Mouse (Mus musculus): ENCODE data around the gene Atp6v1g2. TPM values are rescaled to one million over a fixed set of nuclear protein-coding genes. Genes with fewer than 3 reads are reported as not detected.

The Atp6v1g2 gene
- polyA plus RNA-seq, 1 experiment = 1.4 TPM

DNA sequence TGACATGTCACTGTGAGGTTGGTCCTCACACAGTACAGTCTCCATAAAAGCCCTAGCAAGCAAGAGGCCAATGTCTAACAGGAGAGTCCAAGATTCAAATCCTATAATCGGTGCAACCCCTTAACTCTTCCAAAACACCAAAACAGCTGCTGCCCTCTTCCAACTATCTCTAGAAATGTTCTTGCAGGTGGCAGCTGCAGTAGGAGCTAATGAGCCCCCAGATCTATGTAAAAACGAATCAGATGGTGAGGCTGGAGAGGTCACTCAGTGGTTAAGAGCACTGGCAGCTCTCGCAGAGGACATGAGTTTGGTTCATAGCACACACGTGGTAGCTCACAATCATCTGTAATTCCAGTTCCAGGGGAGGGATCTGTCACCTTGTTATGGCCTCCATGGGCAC, 22.2 kb downstream of the Atp6v1g2 start:
- TF ChIP-seq MYOD1 (IDR thresholded peaks at IDR 0.05; ENCODE audit: control insufficient read depth, insufficient read length, low read depth) (no peak), MAX (IDR thresholded peaks at IDR 0.05) (no peak), MYOG (IDR thresholded peaks at IDR 0.05; ENCODE audit: control insufficient read depth, extremely low read depth, insufficient read length) (no peak), CTCF (IDR thresholded peaks at IDR 0.05; ENCODE audit: control insufficient read depth, insufficient read depth, insufficient read length) (no peak), CEBPB (IDR thresholded peaks at IDR 0.05; ENCODE audit: low read depth) (no peak), USF1 (IDR thresholded peaks at IDR 0.05; ENCODE audit: low read depth) (no peak), FOSL1 (IDR thresholded peaks at IDR 0.05; ENCODE audit: insufficient read depth, low read length, poor library complexity, severe bottlenecking) (no peak)

DNA sequence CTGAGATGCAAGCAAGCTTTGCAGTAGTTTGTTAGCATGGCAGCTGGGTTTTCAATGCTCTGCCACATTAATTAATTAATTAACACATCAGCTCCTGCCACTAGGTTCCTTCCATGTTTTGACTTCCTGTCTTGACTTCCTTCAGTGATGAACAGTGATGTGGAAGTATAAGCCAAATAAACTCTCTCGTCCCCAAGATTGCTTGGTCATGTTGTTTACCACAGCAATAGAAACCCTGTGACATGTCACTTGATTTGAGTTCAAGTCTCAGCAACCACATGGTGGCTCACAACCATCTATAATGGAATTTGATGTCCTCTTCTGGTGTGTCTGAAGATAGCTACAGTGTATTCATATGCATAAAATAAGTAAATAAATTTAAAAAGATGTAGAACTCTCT, 23.9 kb downstream of the Atp6v1g2 start:
- no peak overlapping the region for H3K4me3 ChIP-seq (ENCODE audit: insufficient read depth, poor library complexity, severe bottlenecking)
- H3ac ChIP-seq (ENCODE audit: control insufficient read depth, insufficient read length, low read depth) = no peak overlapping the region

More for the DNA sequence above, 22.2 kb downstream of the Atp6v1g2 start:
- Histone ChIP-seq H3K4me3 (ENCODE audit: insufficient read depth, poor library complexity, severe bottlenecking) (no peak overlapping the region), H3K27me3 (ENCODE audit: control insufficient read depth, insufficient read depth, insufficient read length) (no peaks in the 10 kb centered on the region), H3K79me2 (ENCODE audit: control insufficient read depth, insufficient read depth) (peaks cover 6% of the 10 kb centered on the region), H3K79me3 (ENCODE audit: low read depth) (peaks cover 2% of the 10 kb centered on the region), H3K36me3 (ENCODE audit: control insufficient read depth, insufficient read depth) (peaks cover 37% of the 10 kb centered on the region), H3ac (ENCODE audit: control insufficient read depth, insufficient read length, low read depth) (no peak overlapping the region)

DNA sequence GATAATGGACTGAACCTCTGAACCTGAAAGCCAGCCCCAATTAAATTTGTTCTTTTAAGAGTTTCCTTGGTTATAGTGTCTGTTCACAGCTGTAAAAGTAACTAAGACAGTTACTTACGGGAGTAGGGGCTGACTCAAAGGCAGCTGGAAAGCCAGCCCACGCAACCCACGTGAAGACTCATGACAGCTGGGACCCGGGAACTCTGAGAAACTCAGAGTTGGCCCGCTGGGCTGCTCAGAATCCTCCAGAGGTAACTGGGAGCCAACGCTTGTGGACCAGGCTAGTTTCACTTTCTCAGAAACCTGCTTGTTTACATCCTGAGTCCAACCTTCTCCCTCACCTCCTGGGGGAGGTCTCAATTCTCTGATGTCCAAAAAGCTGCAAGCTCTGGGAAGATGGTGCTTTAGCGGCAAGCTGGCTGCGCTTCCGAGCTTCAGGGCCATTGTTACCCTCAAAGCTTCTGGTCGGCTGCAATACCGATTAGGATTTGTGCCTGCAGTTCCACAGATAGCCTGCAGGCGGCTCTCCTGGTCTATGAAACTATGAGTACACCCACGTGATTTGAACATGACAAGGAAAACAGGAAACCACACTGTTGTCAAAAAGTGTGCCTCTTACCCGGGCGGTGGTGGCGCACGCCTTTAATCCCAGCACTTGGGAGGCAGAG, 24.5 kb downstream of the Atp6v1g2 start:
- peaks cover 16% of the 10 kb centered on the region for H3K36me3 ChIP-seq (ENCODE audit: control insufficient read depth, insufficient read depth)
- H3K4me3 ChIP-seq (ENCODE audit: insufficient read depth, poor library complexity, severe bottlenecking) = peak overlapping the region; percentile 30

More for the DNA sequence above, 23.9 kb downstream of the Atp6v1g2 start:
- Histone ChIP-seq H3K79me2 (ENCODE audit: control insufficient read depth, insufficient read depth) (no peaks in the 10 kb centered on the region), H3K79me3 (ENCODE audit: low read depth) (no peaks in the 10 kb centered on the region), H3K27me3 (ENCODE audit: control insufficient read depth, insufficient read depth, insufficient read length) (no peaks in the 10 kb centered on the region), H3K36me3 (ENCODE audit: control insufficient read depth, insufficient read depth) (peaks cover 22% of the 10 kb centered on the region)
- TF ChIP-seq CEBPB (IDR thresholded peaks at IDR 0.05; ENCODE audit: low read depth) (no peak), CTCF (IDR thresholded peaks at IDR 0.05; ENCODE audit: control insufficient read depth, insufficient read depth, insufficient read length) (no peak), MYOD1 (IDR thresholded peaks at IDR 0.05; ENCODE audit: control insufficient read depth, insufficient read length, low read depth) (no peak), FOSL1 (IDR thresholded peaks at IDR 0.05; ENCODE audit: insufficient read depth, low read length, poor library complexity, severe bottlenecking) (no peak), USF1 (IDR thresholded peaks at IDR 0.05; ENCODE audit: low read depth) (no peak), MYOG (IDR thresholded peaks at IDR 0.05; ENCODE audit: control insufficient read depth, extremely low read depth, insufficient read length) (no peak), MAX (IDR thresholded peaks at IDR 0.05) (no peak)

DNA sequence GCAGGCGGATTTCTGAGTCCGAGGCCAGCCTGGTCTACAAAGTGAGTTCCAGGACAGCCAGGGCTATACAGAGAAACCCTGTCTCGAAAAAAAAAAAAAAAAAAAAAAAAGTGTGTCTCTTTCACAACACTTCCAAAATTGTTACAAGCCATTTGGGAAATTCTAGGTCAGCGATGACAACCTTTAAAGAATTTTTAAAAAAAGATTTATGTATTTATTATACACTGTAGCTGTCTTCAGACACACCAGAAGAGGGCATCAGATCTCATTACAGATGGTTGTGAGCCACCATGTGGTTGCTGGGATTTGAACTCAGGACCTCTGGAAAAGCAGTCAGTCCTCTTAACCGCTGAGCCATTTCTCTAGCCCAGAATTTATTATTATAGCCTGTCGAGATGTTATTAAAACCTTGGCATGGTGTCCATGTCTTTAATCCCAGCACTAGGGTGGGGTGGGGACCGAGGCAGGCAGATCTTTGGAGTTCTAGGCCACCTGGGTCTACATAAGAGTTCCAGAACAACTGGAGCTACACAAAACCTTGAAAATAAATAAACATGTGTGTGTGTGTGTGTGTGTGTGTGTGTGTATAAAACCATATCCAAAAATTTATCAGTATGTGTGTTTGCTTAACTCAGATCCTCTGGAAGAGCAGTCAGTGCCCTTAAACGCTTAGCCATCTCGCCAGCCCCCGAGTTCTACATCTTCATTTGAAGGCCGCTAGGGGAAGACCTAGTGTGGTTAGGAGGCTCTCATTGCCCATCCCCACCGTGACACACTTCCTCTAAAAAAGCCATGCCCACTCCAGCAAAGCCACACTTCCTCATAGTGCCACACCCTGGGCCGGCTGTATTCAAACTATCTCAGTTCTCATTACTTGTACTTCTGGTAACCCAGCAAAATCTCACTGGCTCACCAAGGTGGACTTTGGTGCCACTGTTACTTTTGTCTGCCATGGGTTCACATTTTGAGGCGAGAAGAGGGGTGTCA, 25.3 kb downstream of the Atp6v1g2 start:
- no peak for TF ChIP-seq CTCF (IDR thresholded peaks at IDR 0.05; ENCODE audit: control insufficient read depth, insufficient read depth, insufficient read length)
- no peak for TF ChIP-seq CEBPB (IDR thresholded peaks at IDR 0.05; ENCODE audit: low read depth)
- TF ChIP-seq MAX (IDR thresholded peaks at IDR 0.05) = no peak
- no peak for TF ChIP-seq USF1 (IDR thresholded peaks at IDR 0.05; ENCODE audit: low read depth)
- TF ChIP-seq MYOD1 (IDR thresholded peaks at IDR 0.05; ENCODE audit: control insufficient read depth, insufficient read length, low read depth) = no peak
- no peak for TF ChIP-seq FOSL1 (IDR thresholded peaks at IDR 0.05; ENCODE audit: insufficient read depth, low read length, poor library complexity, severe bottlenecking)
- TF ChIP-seq MYOG (IDR thresholded peaks at IDR 0.05; ENCODE audit: control insufficient read depth, extremely low read depth, insufficient read length) = no peak
- Histone ChIP-seq H3K4me3 (ENCODE audit: insufficient read depth, poor library complexity, severe bottlenecking) (no peak overlapping the region), H3K27me3 (ENCODE audit: control insufficient read depth, insufficient read depth, insufficient read length) (no peaks in the 10 kb centered on the region)

More for the DNA sequence above, 24.5 kb downstream of the Atp6v1g2 start:
- Histone ChIP-seq H3K27me3 (ENCODE audit: control insufficient read depth, insufficient read depth, insufficient read length) (no peaks in the 10 kb centered on the region), H3K79me2 (ENCODE audit: control insufficient read depth, insufficient read depth) (no peaks in the 10 kb centered on the region), H3K79me3 (ENCODE audit: low read depth) (no peaks in the 10 kb centered on the region), H3ac (ENCODE audit: control insufficient read depth, insufficient read length, low read depth) (peak overlapping the region; percentile 85)
- TF ChIP-seq CEBPB (IDR thresholded peaks at IDR 0.05; ENCODE audit: low read depth) (no peak), MYOG (IDR thresholded peaks at IDR 0.05; ENCODE audit: control insufficient read depth, extremely low read depth, insufficient read length) (no peak), FOSL1 (IDR thresholded peaks at IDR 0.05; ENCODE audit: insufficient read depth, low read length, poor library complexity, severe bottlenecking) (no peak), CTCF (IDR thresholded peaks at IDR 0.05; ENCODE audit: control insufficient read depth, insufficient read depth, insufficient read length) (peak; percentile 34), MAX (IDR thresholded peaks at IDR 0.05) (peak; percentile 81), USF1 (IDR thresholded peaks at IDR 0.05; ENCODE audit: low read depth) (peak; percentile 91), MYOD1 (IDR thresholded peaks at IDR 0.05; ENCODE audit: control insufficient read depth, insufficient read length, low read depth) (peak; percentile 66)

DNA sequence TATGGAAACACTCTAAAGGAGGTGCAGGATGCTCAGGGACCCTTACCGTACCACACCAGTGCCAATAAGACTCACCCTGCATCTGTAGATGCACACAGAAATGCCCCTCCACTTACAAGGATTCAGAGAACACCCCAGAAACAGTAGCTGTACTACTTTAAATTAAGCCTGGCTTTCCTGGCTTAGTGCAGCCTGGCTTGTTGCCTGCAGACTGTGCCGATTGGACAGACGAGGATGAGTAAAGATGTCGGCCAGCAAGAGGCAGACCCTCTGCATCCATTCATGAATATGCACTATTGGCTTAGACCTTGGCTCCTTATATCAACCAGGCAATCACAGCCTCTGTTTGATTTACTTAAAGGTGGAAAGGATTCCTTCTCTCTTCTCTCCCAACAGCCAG, 26.2 kb downstream of the Atp6v1g2 start:
- no peaks in the 10 kb centered on the region for H3K27me3 ChIP-seq (ENCODE audit: control insufficient read depth, insufficient read depth, insufficient read length)
- H3ac ChIP-seq (ENCODE audit: control insufficient read depth, insufficient read length, low read depth) = no peak overlapping the region
- peaks cover under 1% of the 10 kb centered on the region for H3K36me3 ChIP-seq (ENCODE audit: control insufficient read depth, insufficient read depth)
- no peaks in the 10 kb centered on the region for H3K79me2 ChIP-seq (ENCODE audit: control insufficient read depth, insufficient read depth)
- no peaks in the 10 kb centered on the region for H3K79me3 ChIP-seq (ENCODE audit: low read depth)
- H3K4me3 ChIP-seq (ENCODE audit: insufficient read depth, poor library complexity, severe bottlenecking) = no peak overlapping the region
- TF ChIP-seq USF1 (IDR thresholded peaks at IDR 0.05; ENCODE audit: low read depth) (no peak), CEBPB (IDR thresholded peaks at IDR 0.05; ENCODE audit: low read depth) (no peak), MAX (IDR thresholded peaks at IDR 0.05) (no peak), MYOD1 (IDR thresholded peaks at IDR 0.05; ENCODE audit: control insufficient read depth, insufficient read length, low read depth) (no peak), MYOG (IDR thresholded peaks at IDR 0.05; ENCODE audit: control insufficient read depth, extremely low read depth, insufficient read length) (no peak), CTCF (IDR thresholded peaks at IDR 0.05; ENCODE audit: control insufficient read depth, insufficient read depth, insufficient read length) (no peak), FOSL1 (IDR thresholded peaks at IDR 0.05; ENCODE audit: insufficient read depth, low read length, poor library complexity, severe bottlenecking) (no peak)

More for the DNA sequence above, 25.3 kb downstream of the Atp6v1g2 start:
- Histone ChIP-seq H3K36me3 (ENCODE audit: control insufficient read depth, insufficient read depth) (peaks cover 8% of the 10 kb centered on the region), H3ac (ENCODE audit: control insufficient read depth, insufficient read length, low read depth) (no peak overlapping the region), H3K79me2 (ENCODE audit: control insufficient read depth, insufficient read depth) (no peaks in the 10 kb centered on the region), H3K79me3 (ENCODE audit: low read depth) (no peaks in the 10 kb centered on the region)
